Mouse (Mus musculus) forebrain, embryonic 13.5 days (tissue): ENCODE measurements around the gene Adgrf1. TPM values are rescaled to one million over a fixed set of nuclear protein-coding genes. Genes with fewer than 3 reads are reported as not detected.
A peak's percentile ranks its signal among the peaks of the same experiment; 100 is the strongest.

Source experiments
- ATAC-seq: fragments of 200-750 bp; cut with Nextera tagmentation; 2 replicates; pipeline ENCODE4 v1.8.0; 2017
- H3K27ac ChIP-seq: fragments of 300-500 bp; sonication (generic); 2 replicates; pipeline ENCODE4 v1.5.1; 2015; ENCODE audit warnings: inconsistent platforms, mild to moderate bottlenecking, moderate library complexity
- H3K27me3 ChIP-seq: fragments of 300-500 bp; sonication (generic); 2 replicates; pipeline ENCODE4 v1.6.1; 2015; ENCODE audit warnings: mild to moderate bottlenecking, inconsistent platforms
- H3K36me3 ChIP-seq: fragments of 300-500 bp; sonication (generic); 2 replicates; pipeline ENCODE4 v1.6.1; 2015; ENCODE audit warnings: mild to moderate bottlenecking, inconsistent platforms; ENCODE audit not compliant: poor library complexity, severe bottlenecking
- H3K4me1 ChIP-seq: fragments of 300-500 bp; sonication (generic); 2 replicates; pipeline ENCODE4 v1.6.1; 2015; ENCODE audit warnings: inconsistent platforms
- H3K4me2 ChIP-seq: fragments of 300-500 bp; sonication (generic); 2 replicates; pipeline ENCODE4 v1.6.1; 2015; ENCODE audit warnings: inconsistent platforms, mild to moderate bottlenecking, moderate library complexity
- H3K4me3 ChIP-seq: fragments of 300-500 bp; sonication (generic); 2 replicates; pipeline ENCODE4 v1.5.1; 2015; ENCODE audit warnings: mild to moderate bottlenecking, inconsistent platforms
- H3K9ac ChIP-seq: fragments of 300-500 bp; sonication (generic); 2 replicates; pipeline ENCODE4 v1.6.1; 2015; ENCODE audit warnings: mild to moderate bottlenecking, inconsistent platforms
- H3K9me3 ChIP-seq: fragments of 300-500 bp; sonication (generic); replicated peaks from 2 replicates; pipeline ENCODE4 v1.6.1; 2016; ENCODE audit warnings: inconsistent platforms
- WGBS: fragments of 180-500 bp; shearing (Covaris S2); methylation state at CpG from one replicate; pipeline ENCODE4 v1.1.7; 2015; 5-methylcytosine and 5-hydroxymethylcytosine counted together
- polyA plus RNA-seq: library from polyadenylated mRNA; unstranded; fragments of >200 nt; fragmentation: Nextera tagmentation; extraction: Ambion mirVana; gene quantifications from 2 replicates; pipeline ENCODE4 v1.2.1, GENCODE M21; 2015

Gene Adgrf1
- polyA plus RNA-seq, result not detected in 2 replicates

DNA sequence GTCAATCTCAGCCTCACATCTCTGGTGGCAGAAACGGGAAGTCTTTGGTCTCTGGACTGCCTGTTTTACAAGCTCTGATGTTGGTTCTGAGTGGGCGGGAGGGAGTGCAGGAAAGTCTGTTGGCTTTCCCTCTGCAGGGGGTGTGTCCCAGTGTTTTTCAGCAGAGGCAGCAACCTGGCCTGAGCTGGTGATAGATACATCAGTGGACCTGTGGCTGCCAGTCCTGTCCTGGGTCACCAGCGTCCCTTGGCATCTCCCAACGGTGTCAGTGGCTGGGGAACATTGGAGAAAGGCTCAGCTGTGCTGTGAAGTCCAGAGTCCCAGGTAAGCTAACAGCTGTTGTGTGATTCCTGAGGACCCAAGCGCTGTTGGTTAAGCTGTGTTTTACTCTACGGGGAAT lies at the start of gene Adgrf1:
Gene Adgrf1 (plus strand): TSS at position 169 of the 400 bp plus-strand sequence.
- Histone ChIP-seq H3K9ac (no peak within 1 kb of the TSS), H3K4me3 (no peak within 1 kb of the TSS), H3K36me3 (no peaks in the 10 kb centered on the region), H3K27ac (no peak within 1 kb of the TSS), H3K4me2 (no peak within 1 kb of the TSS), H3K27me3 (no peaks in the 10 kb centered on the region), H3K4me1 (no peaks in the 10 kb centered on the region), H3K9me3 (no peaks in the 10 kb centered on the region)
- ATAC-seq, result no peak
- 86% methylated on average over 6 of the region's 6 CpGs for WGBS

- Histone ChIP-seq H3K27ac (no peak overlapping the region), H3K9me3 (no peaks in the 10 kb centered on the region), H3K9ac (no peak overlapping the region), H3K4me1 (peaks cover 4% of the 10 kb centered on the region), H3K4me2 (no peak overlapping the region), H3K27me3 (no peaks in the 10 kb centered on the region), H3K4me3 (no peak overlapping the region), H3K36me3 (no peaks in the 10 kb centered on the region)
- ATAC-seq, result no peak
- WGBS, result 84% methylated on average over 6 of the region's 6 CpGs
These were observed 44.0 kb upstream of the Adgrf1 start for GRCm38 (mm10) chr17:43226101-43226500.

GRCm38 (mm10) chr17:43229621-43230513 lies 40.3 kb upstream of the Adgrf1 start:
- Histone ChIP-seq H3K36me3 (no peaks in the 10 kb centered on the region), H3K9me3 (no peaks in the 10 kb centered on the region), H3K4me3 (no peak overlapping the region), H3K27me3 (no peaks in the 10 kb centered on the region), H3K27ac (no peak overlapping the region), H3K9ac (no peak overlapping the region), H3K4me2 (peak overlapping the region; percentile 42), H3K4me1 (peaks cover 4% of the 10 kb centered on the region)
- whole genome bisulfite sequencing, result 53% methylated on average over 12 of the region's 12 CpGs
- peak; percentile 93 for ATAC-seq

GRCm38 (mm10) chr17:43230821-43231220 lies 39.3 kb upstream of the Adgrf1 start:
- ATAC-seq, result no peak
- no peaks in the 10 kb centered on the region for H3K9me3 ChIP-seq
- no peaks in the 10 kb centered on the region for H3K27me3 ChIP-seq
- H3K4me2 ChIP-seq, result no peak overlapping the region
- H3K36me3 ChIP-seq, result no peaks in the 10 kb centered on the region
- WGBS, result 80% methylated on average over 7 of the region's 7 CpGs
- H3K4me3 ChIP-seq, result no peak overlapping the region
- H3K27ac ChIP-seq, result no peak overlapping the region
- H3K9ac ChIP-seq, result no peak overlapping the region
- H3K4me1 ChIP-seq, result peaks cover 4% of the 10 kb centered on the region

- Histone ChIP-seq H3K4me1 (peaks cover 4% of the 10 kb centered on the region), H3K9ac (no peak overlapping the region), H3K27ac (no peak overlapping the region), H3K27me3 (no peaks in the 10 kb centered on the region), H3K9me3 (no peaks in the 10 kb centered on the region), H3K4me3 (no peak overlapping the region), H3K4me2 (no peak overlapping the region), H3K36me3 (no peaks in the 10 kb centered on the region)
- no peak for ATAC-seq
- WGBS, result 81% methylated on average over 6 of the region's 6 CpGs
These were observed 37.4 kb upstream of the Adgrf1 start for GRCm38 (mm10) chr17:43232769-43233168.

DNA sequence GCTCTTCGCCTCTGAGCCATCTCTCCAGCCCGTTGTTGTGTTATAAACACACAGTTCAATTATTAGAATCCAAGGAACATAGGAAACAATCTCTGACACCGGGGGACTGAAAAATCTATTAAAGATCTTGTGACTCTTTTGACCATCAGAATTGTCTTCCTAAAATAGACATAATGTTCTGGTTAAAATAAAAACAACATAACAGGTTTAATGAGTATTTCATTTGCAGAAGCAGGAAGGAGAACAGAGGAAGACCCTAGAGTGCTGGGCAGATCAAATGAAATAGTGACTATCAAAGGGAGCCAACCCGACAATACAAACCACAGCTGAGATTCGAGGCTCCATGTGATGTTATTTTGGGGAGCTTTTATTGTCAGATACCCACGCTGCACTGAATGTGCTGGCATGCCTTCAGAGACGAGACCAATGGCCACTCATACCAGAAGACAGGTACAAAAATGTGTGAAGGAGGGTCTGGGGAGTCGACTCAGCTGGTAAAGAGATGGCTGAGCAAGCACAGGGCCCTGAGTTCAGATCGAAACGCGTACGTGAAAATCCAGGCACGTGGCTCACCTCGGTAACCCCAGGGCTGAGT lies 33.4 kb upstream of the Adgrf1 start:
- H3K9ac ChIP-seq, result no peak overlapping the region
- WGBS, result 88% methylated on average over 14 of the region's 14 CpGs
- H3K27me3 ChIP-seq, result no peaks in the 10 kb centered on the region
- no peaks in the 10 kb centered on the region for H3K36me3 ChIP-seq
- H3K9me3 ChIP-seq, result no peaks in the 10 kb centered on the region
- no peak overlapping the region for H3K4me2 ChIP-seq
- H3K4me3 ChIP-seq, result no peak overlapping the region
- no peak for ATAC-seq
- peaks cover 5% of the 10 kb centered on the region; the same call in 1 of the 2 replicates for H3K4me1 ChIP-seq
- no peak overlapping the region for H3K27ac ChIP-seq

DNA sequence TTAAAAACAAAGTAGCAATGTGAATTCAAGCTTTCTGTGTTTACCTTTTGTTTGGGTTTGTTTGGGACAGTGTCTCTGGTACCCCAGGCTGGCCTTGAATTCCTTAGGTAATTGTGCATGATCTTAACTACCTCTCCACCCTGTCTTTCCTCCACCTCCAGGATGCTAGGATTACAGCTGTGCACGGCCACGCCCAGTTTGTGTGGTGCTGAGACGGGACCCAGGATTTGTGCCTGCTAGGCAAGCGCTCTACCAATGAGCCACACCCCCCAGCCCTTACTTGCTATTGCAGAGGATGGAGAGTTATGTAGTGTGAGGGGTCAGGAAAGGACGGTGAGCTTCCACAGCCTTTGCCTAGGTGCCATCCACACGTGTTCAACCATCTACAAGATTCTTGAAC lies 31.1 kb upstream of the Adgrf1 start:
- no peaks in the 10 kb centered on the region for H3K27me3 ChIP-seq
- no peak for ATAC-seq
- WGBS, result 76% methylated on average over 6 of the region's 6 CpGs
- peaks cover 5% of the 10 kb centered on the region; the same call in 1 of the 2 replicates for H3K4me1 ChIP-seq
- H3K9ac ChIP-seq, result no peak overlapping the region
- no peaks in the 10 kb centered on the region for H3K36me3 ChIP-seq
- no peak overlapping the region for H3K4me3 ChIP-seq
- H3K4me2 ChIP-seq, result no peak overlapping the region
- no peaks in the 10 kb centered on the region for H3K9me3 ChIP-seq
- no peak overlapping the region for H3K27ac ChIP-seq

- H3K36me3 ChIP-seq, result no peaks in the 10 kb centered on the region
- no peak overlapping the region for H3K4me2 ChIP-seq
- peaks cover 5% of the 10 kb centered on the region; the same call in 1 of the 2 replicates for H3K4me1 ChIP-seq
- WGBS, result 55% methylated on average over 10 of the region's 10 CpGs
- 0 out of 2 replicates have a peak, but pooled peaks have one; percentile 59 for ATAC-seq
- H3K27ac ChIP-seq, result no peak overlapping the region
- no peaks in the 10 kb centered on the region for H3K9me3 ChIP-seq
- H3K27me3 ChIP-seq, result no peaks in the 10 kb centered on the region
- H3K4me3 ChIP-seq, result no peak overlapping the region
- no peak overlapping the region for H3K9ac ChIP-seq
These were observed 29.0 kb upstream of the Adgrf1 start for GRCm38 (mm10) chr17:43241134-43241533.

DNA sequence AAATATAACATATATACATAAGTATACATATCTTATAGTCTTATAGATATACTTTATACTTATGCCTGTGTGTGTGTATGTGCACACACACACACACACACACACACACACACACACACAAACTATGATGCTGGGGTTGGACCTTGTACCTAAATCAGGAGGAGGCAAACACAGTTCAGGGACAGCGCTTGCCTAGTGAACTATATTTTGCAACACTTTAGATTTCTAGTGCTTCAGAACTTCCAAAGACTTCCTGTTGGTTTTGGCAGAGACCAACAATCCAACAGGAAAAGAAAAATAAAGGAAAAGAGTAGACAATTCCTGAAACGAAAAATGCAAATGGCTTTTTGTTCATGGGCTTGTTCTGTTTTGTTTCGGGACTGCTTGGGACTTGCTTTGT lies 27.5 kb upstream of the Adgrf1 start:
- 77% methylated on average over 3 of the region's 3 CpGs for WGBS
- H3K9me3 ChIP-seq, result no peaks in the 10 kb centered on the region
- ATAC-seq, result no peak
- H3K9ac ChIP-seq, result no peak overlapping the region
- no peaks in the 10 kb centered on the region for H3K36me3 ChIP-seq
- H3K27me3 ChIP-seq, result no peaks in the 10 kb centered on the region
- H3K27ac ChIP-seq, result no peak overlapping the region
- peaks cover 5% of the 10 kb centered on the region; the same call in 1 of the 2 replicates for H3K4me1 ChIP-seq
- no peak overlapping the region for H3K4me2 ChIP-seq
- H3K4me3 ChIP-seq, result no peak overlapping the region

GRCm38 (mm10) chr17:43245364-43245763 lies 24.8 kb upstream of the Adgrf1 start:
- ATAC-seq, result no peak
- H3K9ac ChIP-seq, result no peak overlapping the region
- no peak overlapping the region for H3K27ac ChIP-seq
- H3K36me3 ChIP-seq, result no peaks in the 10 kb centered on the region
- no peaks in the 10 kb centered on the region for H3K27me3 ChIP-seq
- H3K4me2 ChIP-seq, result no peak overlapping the region
- 86% methylated on average over 6 of the region's 6 CpGs for WGBS
- H3K4me3 ChIP-seq, result no peak overlapping the region
- peaks cover 10% of the 10 kb centered on the region; the same call in 1 of the 2 replicates for H3K4me1 ChIP-seq
- H3K9me3 ChIP-seq, result no peaks in the 10 kb centered on the region

DNA sequence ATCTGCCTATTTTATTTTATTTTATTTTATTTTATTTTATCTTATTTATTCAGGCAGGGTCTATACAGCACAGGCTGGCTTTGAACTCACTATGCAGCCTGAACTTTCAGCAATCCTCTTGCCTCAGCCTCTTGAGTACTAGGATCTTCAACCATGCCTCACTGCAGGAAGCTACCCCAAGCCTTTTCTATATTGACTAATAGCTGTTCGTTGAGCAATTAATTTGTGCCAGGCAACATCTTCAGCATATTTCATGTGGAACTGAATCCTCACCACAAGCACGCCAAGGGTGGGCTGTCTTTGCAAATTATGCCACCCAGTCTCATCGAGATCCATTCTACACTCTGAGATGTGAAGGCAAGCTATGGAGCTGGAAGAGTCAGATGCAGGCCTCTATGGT lies 22.9 kb upstream of the Adgrf1 start:
- H3K4me3 ChIP-seq, result no peak overlapping the region
- H3K36me3 ChIP-seq, result no peaks in the 10 kb centered on the region
- peaks cover 5% of the 10 kb centered on the region; the same call in 1 of the 2 replicates for H3K4me1 ChIP-seq
- no peaks in the 10 kb centered on the region for H3K9me3 ChIP-seq
- ATAC-seq, result no peak
- H3K9ac ChIP-seq, result no peak overlapping the region
- no peak overlapping the region for H3K4me2 ChIP-seq
- no peaks in the 10 kb centered on the region for H3K27me3 ChIP-seq
- 92% methylated on average over 3 of the region's 3 CpGs for WGBS
- no peak overlapping the region for H3K27ac ChIP-seq

GRCm38 (mm10) chr17:43249645-43250044 lies 20.5 kb upstream of the Adgrf1 start:
- no peak for ATAC-seq
- peaks cover 5% of the 10 kb centered on the region; the same call in 1 of the 2 replicates for H3K4me1 ChIP-seq

More at GRCm38 (mm10) chr17:43249645-43250044, 20.5 kb upstream of the Adgrf1 start:
- H3K4me3 ChIP-seq, result no peak overlapping the region
- no peak overlapping the region for H3K27ac ChIP-seq
- H3K27me3 ChIP-seq, result no peaks in the 10 kb centered on the region
- no peak overlapping the region for H3K9ac ChIP-seq
- 58% methylated on average over 3 of the region's 3 CpGs for WGBS
- no peaks in the 10 kb centered on the region for H3K9me3 ChIP-seq
- H3K36me3 ChIP-seq, result no peaks in the 10 kb centered on the region
- H3K4me2 ChIP-seq, result no peak overlapping the region
